Mouse (Mus musculus): ENCODE measurements around the gene Opa3. TPM values are rescaled to one million over a fixed set of nuclear protein-coding genes. Genes with fewer than 3 reads are reported as not detected.

Opa3 gene
- total RNA-seq, 4 experiments from 2014 or later = 33.8 to 45.7 (median 40.7) TPM

DNA sequence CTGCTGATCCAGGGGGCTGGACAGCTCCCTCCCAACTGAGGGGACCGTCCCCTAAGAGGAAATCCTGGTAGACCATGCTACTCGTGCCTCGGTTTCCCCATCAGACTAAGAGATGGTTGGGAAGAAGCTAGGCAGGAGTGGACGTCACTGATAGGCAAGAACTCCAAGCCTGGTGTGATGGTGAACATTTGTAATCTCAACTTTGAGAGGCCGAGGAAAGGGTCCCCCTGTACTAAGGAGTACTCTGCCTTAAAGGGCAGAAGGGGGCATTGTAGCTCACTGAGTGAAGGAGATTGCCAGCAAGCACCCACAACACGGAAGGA lies 77.2 kb downstream of the Opa3 start:
- no peak for DNase-seq (ENCODE audit: low spot score in 2 of 2)

Small RNA genes lying within 50 kb of the gene (microRNA-seq; reads per million reads assigned to microRNA genes)
- gene Mir330 = 9,716 to 12,901 reads per million in 2 experiments

Other genes starting within 250 kb of the Opa3 start
- 1 to 10 TPM in 1 of 4 experiments, under 1 TPM in 2, not detected in 1; 0.60 to 1.5 (median 0.91) TPM for gene Nanos2, start 240.9 kb upstream of the Opa3 start, total RNA-seq (2022)
- 10 to 100 TPM; 42.4 to 49.6 (median 45.8) TPM for gene Mypop, start 237.1 kb upstream of the Opa3 start, total RNA-seq (2022)
- gene Irf2bp1, start 224.3 kb upstream of the Opa3 start, total RNA-seq (2022) = 10 to 100 TPM; 47.6 to 49.2 (median 47.9) TPM
- gene Foxa3, start 204.8 kb upstream of the Opa3 start, total RNA-seq (2022) = not detected
- gene Sympk, start 204.0 kb upstream of the Opa3 start, total RNA-seq (2022) = 100 to 1,000 TPM; 100 to 113 (median 109) TPM
- gene Rsph6a, start 173.6 kb upstream of the Opa3 start, total RNA-seq (2022) = under 1 TPM in 2 of 4 experiments, not detected in 2; 0.41 to 0.61 TPM
- gene Dmwd, start 152.1 kb upstream of the Opa3 start, total RNA-seq (2022) = 100 to 1,000 TPM; 136 to 144 (median 141) TPM
- gene Dmpk, start 144.5 kb upstream of the Opa3 start, total RNA-seq (2022) = 10 to 100 TPM; 35.6 to 55.8 (median 45.3) TPM
- 1 to 10 TPM; 2.0 to 3.7 (median 3.6) TPM for gene Six5, start 133.7 kb upstream of the Opa3 start, total RNA-seq (2022)
- gene Gm4969, start 110.0 kb upstream of the Opa3 start, total RNA-seq (2022) = under 1 TPM; 0.18 to 0.57 (median 0.31) TPM
- gene Fbxo46, start 108.5 kb upstream of the Opa3 start, total RNA-seq (2022) = 10 to 100 TPM; 13.3 to 15.1 (median 14.4) TPM
- 10 to 100 TPM; 18.6 to 20.9 (median 20.4) TPM for gene Qpctl, start 79.0 kb upstream of the Opa3 start, total RNA-seq (2022)
- 10 to 100 TPM; 75.6 to 82.3 (median 78.2) TPM for gene Snrpd2, start 78.6 kb upstream of the Opa3 start, total RNA-seq (2022)
- gene Gipr, start 62.2 kb upstream of the Opa3 start, total RNA-seq (2022) = 1 to 10 TPM; 1.0 to 1.5 (median 1.2) TPM
- 100 to 1,000 TPM; 156 to 198 (median 171) TPM for gene Eml2, start 51.9 kb upstream of the Opa3 start, total RNA-seq (2022)
- 1 to 10 TPM; 1.3 to 2.7 (median 1.8) TPM for gene Gpr4, start 15.8 kb upstream of the Opa3 start, total RNA-seq (2022)
- gene Vasp, start 43.5 kb downstream of the Opa3 start, total RNA-seq (2022) = 10 to 100 TPM; 17.4 to 26.8 (median 19.5) TPM
- gene Ppm1n, start 51.7 kb downstream of the Opa3 start, total RNA-seq (2022) = under 1 TPM in 1 of 4 experiments, not detected in 3; 0.28 TPM
- 10 to 100 TPM; 76.6 to 96.7 (median 85.4) TPM for gene Rtn2, start 54.3 kb downstream of the Opa3 start, total RNA-seq (2022)
- 10 to 100 TPM in 3 of 4 experiments, 1 to 10 TPM in 1; 5.4 to 13.8 (median 10.7) TPM for gene Fosb, start 81.7 kb downstream of the Opa3 start, total RNA-seq (2022)
- 10 to 100 TPM; 41.9 to 47.8 (median 43.2) TPM for gene Ercc1, start 116.4 kb downstream of the Opa3 start, total RNA-seq (2022)
- gene Cd3eap, start 131.1 kb downstream of the Opa3 start, total RNA-seq (2022) = 10 to 100 TPM; 18.3 to 20.2 (median 19.0) TPM
- gene Ppp1r13l, start 131.4 kb downstream of the Opa3 start, total RNA-seq (2022) = 1 to 10 TPM; 5.7 to 9.2 (median 8.1) TPM
- gene Ercc2, start 153.7 kb downstream of the Opa3 start, total RNA-seq (2022) = 10 to 100 TPM; 36.0 to 41.5 (median 37.7) TPM
- 1 to 10 TPM; 3.7 to 8.4 (median 6.9) TPM for gene Klc3, start 175.8 kb downstream of the Opa3 start, total RNA-seq (2022)
- gene Ckm, start 176.4 kb downstream of the Opa3 start, total RNA-seq (2022) = 1 to 10 TPM in 1 of 4 experiments, under 1 TPM in 1, not detected in 2; 0.18 to 4.8 TPM
- gene Mark4, start 230.5 kb downstream of the Opa3 start, total RNA-seq (2022) = 100 to 1,000 TPM in 1 of 4 experiments, 10 to 100 TPM in 3; 87.6 to 103 (median 95.0) TPM
- under 1 TPM; 0.08 to 0.41 (median 0.38) TPM for gene Exoc3l2, start 235.0 kb downstream of the Opa3 start, total RNA-seq (2022)